Mouse (Mus musculus): ENCODE results near the gene Selenbp2. TPM values are rescaled to one million over a fixed set of nuclear protein-coding genes. Genes with fewer than 3 reads are reported as not detected.
"Not testable (repeated sequence)": the region's sequence is repeated elsewhere in the genome, so short reads cannot be mapped to it uniquely, and the experiment has no call there.

Selenbp2 gene
- 1 to 10 TPM in 1 of 2 experiments, not detected in 1; 1.1 TPM for total RNA-seq (2021)

DNA sequence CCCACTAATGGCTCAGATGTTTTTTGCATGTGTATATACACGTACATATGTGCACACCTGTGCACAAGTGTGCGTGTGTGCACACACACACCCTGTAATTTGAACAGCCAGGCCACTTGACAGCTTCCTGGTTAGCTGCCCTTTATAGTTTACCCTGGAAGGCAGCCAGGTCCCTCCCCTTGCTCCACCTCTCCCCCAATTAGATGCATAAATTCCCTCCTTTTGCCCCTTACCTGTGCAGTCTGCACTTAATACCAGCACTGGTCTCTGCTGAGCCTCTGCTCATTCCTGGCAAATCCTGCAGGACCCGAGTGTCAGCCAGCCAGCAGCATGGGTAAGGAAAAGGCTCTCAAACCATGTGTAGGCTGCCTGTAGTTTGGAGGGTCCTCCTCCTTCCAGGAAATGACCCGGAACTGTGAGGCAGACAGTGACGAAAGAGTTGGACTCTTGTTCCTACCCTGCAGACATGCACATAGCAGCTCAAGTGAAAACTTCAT is at the start of gene Selenbp2:
Selenbp2 (plus strand) TSS at position 228 of the 497 bp plus-strand sequence.
- DNase-seq (ENCODE audit: low spot score in 2 of 2) = no peak
- intact Hi-C loops (cut with DNase I) = loop anchor here (10.0 kb wide), 1 partner anchor 241 kb away; the partner anchor contains the start of gene Selenbp1

DNA sequence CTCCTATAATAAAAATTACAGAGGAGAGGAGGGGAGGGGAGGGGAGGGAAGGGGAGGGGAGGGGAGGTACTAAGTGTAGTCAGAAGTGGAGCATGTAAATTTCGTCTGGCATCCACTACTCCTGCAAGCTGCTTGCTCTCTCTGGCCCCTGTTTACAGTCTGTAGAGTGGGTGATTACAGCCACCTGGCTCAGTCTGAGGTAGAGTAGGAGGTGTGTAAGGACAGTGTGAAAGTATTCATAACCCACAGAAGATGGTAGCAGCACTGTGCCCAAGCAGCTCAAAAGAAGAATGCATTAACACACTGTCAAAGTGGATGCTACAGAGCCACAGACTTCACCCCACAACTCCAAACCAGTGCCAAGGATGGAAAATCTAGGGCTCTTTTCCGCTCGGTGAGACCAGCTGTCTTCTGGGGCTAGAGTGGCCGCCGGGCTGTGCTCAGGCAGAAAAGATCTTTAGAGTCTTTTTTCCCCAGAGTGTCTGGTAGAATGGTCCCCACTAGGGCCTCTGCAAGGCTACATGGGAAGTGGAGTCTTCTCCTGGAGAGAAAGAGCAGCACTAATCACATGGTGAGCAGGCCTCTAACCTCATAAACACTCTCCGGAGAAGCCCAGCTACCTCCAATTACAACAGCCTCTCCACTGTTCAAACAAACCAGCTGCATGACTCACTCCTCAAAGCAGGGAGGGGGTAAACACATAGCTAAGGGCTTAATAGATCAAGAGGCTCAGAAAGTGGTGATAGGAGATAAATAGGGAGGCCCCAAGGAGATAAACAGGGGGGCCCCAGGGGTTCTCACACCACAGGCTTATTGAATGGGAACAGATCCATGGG is 44.4 kb upstream of the Selenbp2 start:
- intact Hi-C loops (cut with DNase I) = no loop called here
- peak; percentile 7 to 44 for DNase-seq (ENCODE audit: low spot score in 2 of 2)

GRCm38 (mm10) chr3:94650409-94650808 is 42.9 kb upstream of the Selenbp2 start:
- intact Hi-C loops (cut with DNase I) = no loop called here
- DNase-seq (ENCODE audit: low spot score in 2 of 2) = no peak

- intact Hi-C loops (cut with DNase I); DNase-seq (ENCODE audit: low spot score in 2 of 2): not testable (repeated sequence)
Observed at GRCm38 (mm10) chr3:94653967-94654366, 39.4 kb upstream of the Selenbp2 start.

GRCm38 (mm10) chr3:94657852-94658739 is 35.3 kb upstream of the Selenbp2 start:
- DNase-seq (ENCODE audit: low spot score in 2 of 2); intact Hi-C loops (cut with DNase I): not testable (repeated sequence)

GRCm38 (mm10) chr3:94658740-94659095 is 34.6 kb upstream of the Selenbp2 start, which contains the start of gene Tuft1:
TSS of gene Tuft1 (minus strand) at chr3:94658872.
- DNase-seq (ENCODE audit: low spot score in 2 of 2) = peak; percentile 33 to 53
- intact Hi-C loops (cut with DNase I) = not testable (repeated sequence)

DNA sequence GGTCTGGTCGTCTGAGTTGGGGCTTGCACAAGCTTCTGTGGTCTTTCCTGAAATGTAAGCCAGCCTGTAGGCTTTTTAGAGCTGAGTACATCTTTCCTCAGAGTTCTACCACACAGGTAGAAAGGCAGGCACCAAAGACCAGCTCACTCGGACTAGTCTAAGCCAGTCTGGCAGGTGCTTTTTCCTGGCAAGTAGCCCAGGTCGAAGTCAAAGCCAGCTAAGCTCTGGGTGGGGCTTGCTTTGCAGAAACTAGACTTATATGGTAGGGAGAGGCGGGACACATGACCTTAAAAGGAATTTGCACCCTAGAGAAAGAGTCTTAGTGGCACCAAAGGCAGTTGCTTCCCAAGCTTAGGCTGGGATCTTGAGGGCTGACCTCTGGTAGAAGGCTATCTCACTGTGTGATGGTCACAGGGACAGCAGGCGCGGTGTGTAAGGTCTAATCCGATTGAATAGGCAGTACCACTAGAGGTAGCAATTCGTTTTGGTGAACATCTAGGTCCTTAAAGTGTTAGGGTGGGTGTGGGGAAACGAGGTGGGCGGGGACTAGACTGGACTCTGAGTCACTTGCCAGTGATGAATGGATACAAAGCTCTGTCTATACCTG is 34.1 kb upstream of the Selenbp2 start:
- DNase-seq (ENCODE audit: low spot score in 2 of 2); intact Hi-C loops (cut with DNase I): not testable (repeated sequence)

DNA sequence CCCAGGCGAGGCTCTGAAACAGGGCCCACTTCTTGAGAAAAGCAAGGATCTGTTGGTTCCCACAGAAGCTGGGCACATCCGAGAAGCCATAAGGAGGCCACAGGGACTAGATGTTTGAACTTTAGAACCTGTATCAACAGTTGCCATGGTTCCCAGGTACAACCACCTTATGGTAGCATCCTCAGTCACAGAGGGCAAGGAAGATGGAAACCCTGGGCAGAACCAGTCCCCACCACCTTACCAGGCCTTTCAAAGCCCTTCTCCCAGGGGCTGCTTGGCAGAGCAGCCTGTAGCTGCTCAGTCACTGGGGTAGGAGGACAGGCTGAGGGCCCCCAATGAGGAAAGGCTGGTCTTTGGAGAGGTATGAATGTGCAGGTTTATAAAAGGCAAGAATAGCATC is 32.5 kb upstream of the Selenbp2 start:
- intact Hi-C loops (cut with DNase I); DNase-seq (ENCODE audit: low spot score in 2 of 2): not testable (repeated sequence)

DNA sequence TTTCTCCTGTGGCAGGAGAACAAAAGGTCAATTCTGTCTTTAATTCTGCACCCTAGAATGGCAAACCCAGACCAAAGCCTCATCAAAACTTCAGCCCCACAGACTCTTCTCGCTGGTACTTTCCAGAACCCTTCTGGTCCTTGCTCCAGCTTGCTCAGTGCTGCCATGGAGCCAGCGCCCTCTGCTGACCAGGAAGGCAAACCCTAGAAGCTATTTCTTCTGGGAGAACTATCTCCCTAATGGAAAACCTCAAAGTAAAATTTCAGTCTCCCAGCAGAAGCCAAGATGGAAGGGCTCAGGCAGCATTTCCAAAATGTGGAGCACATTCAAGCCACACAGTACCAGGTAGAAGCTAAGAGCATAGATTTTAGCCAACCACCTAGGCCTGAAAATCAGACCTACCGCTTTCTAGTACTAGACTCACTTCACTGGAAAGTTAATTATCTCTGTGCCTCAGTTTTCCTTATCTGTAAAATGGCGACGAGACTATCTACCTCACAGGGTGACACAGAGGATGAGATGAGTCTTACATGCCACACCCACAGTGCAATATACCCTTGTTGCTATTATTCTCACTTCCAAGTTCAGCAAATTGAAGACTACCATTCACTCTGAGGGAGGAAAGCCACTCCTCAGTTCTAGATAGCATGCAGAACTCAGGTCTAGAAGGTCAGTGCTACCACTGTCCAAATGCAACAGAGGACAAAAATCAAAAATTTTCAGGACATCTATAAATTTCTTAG is 28.1 kb upstream of the Selenbp2 start:
- intact Hi-C loops (cut with DNase I); DNase-seq (ENCODE audit: low spot score in 2 of 2): not testable (repeated sequence)

- DNase-seq (ENCODE audit: low spot score in 2 of 2); intact Hi-C loops (cut with DNase I): not testable (repeated sequence)
Observed at GRCm38 (mm10) chr3:94665896-94666295, 27.5 kb upstream of the Selenbp2 start.

GRCm38 (mm10) chr3:94675101-94675500 is 18.3 kb upstream of the Selenbp2 start:
- DNase-seq (ENCODE audit: low spot score in 2 of 2); intact Hi-C loops (cut with DNase I): not testable (repeated sequence)

DNA sequence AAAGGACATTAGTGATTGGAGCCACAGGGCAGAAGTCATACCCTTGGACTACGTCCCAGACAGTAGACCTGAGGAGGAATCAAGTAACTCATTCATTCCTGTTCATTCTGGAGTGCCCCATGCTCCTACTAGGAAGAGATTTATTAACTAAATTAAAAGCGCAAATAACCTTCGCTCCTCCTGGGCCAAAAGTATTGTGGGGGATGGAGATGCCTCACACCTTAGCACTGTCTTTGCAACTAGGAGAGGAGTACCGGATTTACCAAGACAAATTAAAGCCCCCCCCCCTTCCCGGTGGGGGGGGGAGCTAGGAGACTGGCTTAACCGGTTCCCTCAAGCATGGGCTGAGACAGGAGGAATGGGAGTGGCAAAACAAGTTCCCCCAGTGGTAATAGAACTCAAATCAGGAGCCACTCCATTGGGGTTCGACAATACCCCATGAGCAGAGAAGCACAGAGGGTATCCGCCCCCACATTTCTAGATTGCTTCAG is 14.0 kb upstream of the Selenbp2 start:
- intact Hi-C loops (cut with DNase I) = no loop called here
- no peak for DNase-seq (ENCODE audit: low spot score in 2 of 2)

- intact Hi-C loops (cut with DNase I); DNase-seq (ENCODE audit: low spot score in 2 of 2): not testable (repeated sequence)
Observed at GRCm38 (mm10) chr3:94680032-94680431, 13.3 kb upstream of the Selenbp2 start.

- DNase-seq (ENCODE audit: low spot score in 2 of 2) = no peak
- intact Hi-C loops (cut with DNase I) = no loop called here
Observed at GRCm38 (mm10) chr3:94680783-94681182, 12.6 kb upstream of the Selenbp2 start.

DNA sequence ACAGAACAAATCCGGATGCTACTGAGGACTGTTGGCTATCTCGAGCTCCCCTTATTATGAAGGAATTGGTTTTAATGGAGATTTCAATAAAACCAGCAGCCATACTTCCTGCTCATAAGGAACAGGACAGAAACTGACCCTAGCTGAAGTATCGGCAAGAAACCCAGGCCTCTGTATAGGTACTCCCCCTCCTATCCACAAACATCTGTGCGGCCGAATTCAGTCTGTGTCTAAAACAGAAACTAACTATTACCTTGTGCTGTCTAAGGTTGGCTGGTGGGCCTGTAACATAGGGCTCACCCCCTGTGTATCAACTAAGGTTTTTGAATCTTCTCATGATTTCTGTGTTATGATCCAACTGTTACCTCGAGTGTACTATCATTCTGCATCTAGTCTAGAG is 9.7 kb upstream of the Selenbp2 start:
- DNase-seq (ENCODE audit: low spot score in 2 of 2) = no peak
- intact Hi-C loops (cut with DNase I) = no loop called here

DNA sequence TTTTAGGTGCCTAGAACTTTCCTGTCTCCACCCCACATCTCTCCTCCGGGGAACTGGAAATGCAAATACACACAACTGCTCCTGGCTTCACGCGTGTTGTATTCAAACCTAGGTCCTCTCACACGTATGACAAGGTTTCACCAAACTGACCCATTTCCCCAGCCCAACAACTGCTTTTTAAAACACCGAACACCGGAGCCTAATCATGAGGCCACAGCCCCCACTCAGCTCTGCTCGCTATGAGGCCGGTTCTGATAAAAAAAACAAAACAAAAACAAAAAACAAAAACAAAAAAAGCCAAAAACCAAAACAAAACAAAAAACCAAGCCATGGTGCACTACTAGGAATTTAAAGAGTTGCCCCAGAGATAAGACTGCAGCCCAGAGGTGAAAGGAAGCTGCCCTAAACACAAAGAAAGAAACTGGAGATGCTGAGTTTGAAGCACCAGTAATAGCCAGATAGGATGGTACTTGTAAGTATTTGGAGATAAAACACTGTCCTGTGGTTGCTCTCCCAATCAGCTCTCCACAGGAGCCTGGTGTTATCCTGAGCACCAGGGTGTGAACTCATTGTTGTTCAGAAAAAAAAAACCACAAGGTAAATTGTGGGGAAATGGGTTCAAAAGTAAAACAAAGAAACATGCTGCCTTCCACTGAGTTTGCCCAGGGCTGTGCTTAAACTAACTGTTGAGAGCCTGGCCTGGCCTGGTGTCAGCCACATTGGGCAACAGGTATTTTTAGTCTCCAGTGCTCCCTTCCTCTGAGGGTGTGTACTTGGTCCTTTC is 7.2 kb upstream of the Selenbp2 start:
- intact Hi-C loops (cut with DNase I); DNase-seq (ENCODE audit: low spot score in 2 of 2): not testable (repeated sequence)

GRCm38 (mm10) chr3:94688698-94689097 is 4.7 kb upstream of the Selenbp2 start:
- intact Hi-C loops (cut with DNase I); DNase-seq (ENCODE audit: low spot score in 2 of 2): not testable (repeated sequence)

GRCm38 (mm10) chr3:94689195-94689594 is 4.2 kb upstream of the Selenbp2 start:
- DNase-seq (ENCODE audit: low spot score in 2 of 2); intact Hi-C loops (cut with DNase I): not testable (repeated sequence)

All from left cerebral cortex, postnatal 25 days (tissue).